Mouse (Mus musculus): Measurements from ENCODE around the gene Ntpcr. TPM values are rescaled to one million over a fixed set of nuclear protein-coding genes. Genes with fewer than 3 reads are reported as not detected.

Ntpcr gene
- total and polyA plus RNA-seq, 3 experiments, result 40.0 to 45.3 TPM; not detected in 1

DNA sequence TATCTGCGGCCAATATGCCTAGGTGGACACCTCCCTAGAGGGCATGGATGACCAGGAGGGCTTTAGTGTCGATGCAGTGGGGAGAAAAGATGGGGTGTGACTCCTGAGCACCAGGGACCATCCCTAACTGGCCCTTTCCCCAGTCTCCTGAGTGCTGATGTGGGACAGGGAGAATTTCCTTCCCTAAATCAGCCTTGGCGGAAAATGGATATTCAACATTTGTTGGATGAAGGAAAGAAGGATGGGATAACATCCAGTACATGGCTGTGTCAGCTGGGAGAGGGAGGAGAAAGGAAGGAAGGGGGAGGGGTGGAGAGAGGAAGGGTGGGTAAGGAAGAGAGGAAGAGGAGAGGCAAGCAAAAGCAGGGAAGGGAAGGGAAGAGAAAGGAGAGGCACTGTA, 38.8 kb upstream of the Ntpcr start:
- Histone ChIP-seq H3K27ac (ENCODE audit: control insufficient read depth, low read depth, low read length) (no peak overlapping the region), H3K9ac (ENCODE audit: control insufficient read depth, low read depth, low read length, poor library complexity, severe bottlenecking) (no peak overlapping the region), H3K36me3 (ENCODE audit: control insufficient read depth in 1 of 2, insufficient read depth in 2 of 2, low read length in 2 of 2) (no peaks in the 10 kb centered on the region), H3K27me3 (ENCODE audit: control insufficient read depth in 1 of 2, insufficient read depth in 2 of 2, low read length in 2 of 2) (no peaks in the 10 kb centered on the region), H3K9me3 (replicated peaks; ENCODE audit: insufficient read depth, low read length) (no peaks in the 10 kb centered on the region), H3K4me3 (ENCODE audit: control insufficient read depth in 1 of 2, insufficient read depth in 1 of 2, low read depth in 2 of 2, low read length in 2 of 2) (no peak overlapping the region), H3K79me2 (ENCODE audit: control insufficient read depth, insufficient read depth, low read length, poor library complexity) (no peaks in the 10 kb centered on the region), H3K4me1 (ENCODE audit: control insufficient read depth in 1 of 2, insufficient read depth in 2 of 2, low read length in 2 of 2) (no peaks in the 10 kb centered on the region)
- TF ChIP-seq ETS1 (IDR thresholded peaks at IDR 0.05; ENCODE audit: low read depth, low read length), result no peak
- no peak for TF ChIP-seq GATA1 (IDR thresholded peaks at IDR 0.05; ENCODE audit: low read depth, low read length)
- TF ChIP-seq ZNF384 (IDR thresholded peaks at IDR 0.05; ENCODE audit: low read depth, low read length), result no peak
- no peak for TF ChIP-seq KAT2A (conservative IDR thresholded peaks at IDR 0.05; ENCODE audit: low read depth, low read length)
- no peak for TF ChIP-seq NELFE (IDR thresholded peaks at IDR 0.05; ENCODE audit: low read depth, low read length)
- TF ChIP-seq MAZ (IDR thresholded peaks at IDR 0.05; ENCODE audit: low read depth, low read length), result no peak
- TF ChIP-seq MAX (IDR thresholded peaks at IDR 0.05; ENCODE audit: low read length), result no peak
- TF ChIP-seq CTCF (IDR thresholded peaks at IDR 0.05 in 2 of 3, conservative IDR thresholded peaks at IDR 0.05 in 1 of 3; ENCODE audit: control insufficient read depth in 1 of 3, insufficient read depth in 1 of 3, low read depth in 2 of 3, low read length in 3 of 3, poor library complexity in 1 of 3, severe bottlenecking in 1 of 3), result no peak
- no peak for TF ChIP-seq BHLHE40 (IDR thresholded peaks at IDR 0.05; ENCODE audit: borderline replicate concordance, low read depth, low read length)
- TF ChIP-seq ELF1 (IDR thresholded peaks at IDR 0.05; ENCODE audit: low read depth, low read length), result no peak
- no peak for TF ChIP-seq POLR2AphosphoS5 (IDR thresholded peaks at IDR 0.05; ENCODE audit: borderline replicate concordance, low read depth, low read length)
- no peak for TF ChIP-seq UBTF (IDR thresholded peaks at IDR 0.05; ENCODE audit: borderline replicate concordance, insufficient read depth, low read depth, low read length)
- TF ChIP-seq ZMIZ1 (IDR thresholded peaks at IDR 0.05; ENCODE audit: low read depth, low read length), result no peak
- no peak for TF ChIP-seq ZKSCAN1 (IDR thresholded peaks at IDR 0.05; ENCODE audit: low read depth, low read length)
- no peak for TF ChIP-seq TCF12 (IDR thresholded peaks at IDR 0.05; ENCODE audit: low read depth, low read length)
- TF ChIP-seq TBP (IDR thresholded peaks at IDR 0.05; ENCODE audit: low read depth, low read length), result no peak
- no peak for TF ChIP-seq RAD21 (IDR thresholded peaks at IDR 0.05; ENCODE audit: low read depth, low read length)
- no peak for DNase-seq (ENCODE audit: low read depth, low spot score)

DNA sequence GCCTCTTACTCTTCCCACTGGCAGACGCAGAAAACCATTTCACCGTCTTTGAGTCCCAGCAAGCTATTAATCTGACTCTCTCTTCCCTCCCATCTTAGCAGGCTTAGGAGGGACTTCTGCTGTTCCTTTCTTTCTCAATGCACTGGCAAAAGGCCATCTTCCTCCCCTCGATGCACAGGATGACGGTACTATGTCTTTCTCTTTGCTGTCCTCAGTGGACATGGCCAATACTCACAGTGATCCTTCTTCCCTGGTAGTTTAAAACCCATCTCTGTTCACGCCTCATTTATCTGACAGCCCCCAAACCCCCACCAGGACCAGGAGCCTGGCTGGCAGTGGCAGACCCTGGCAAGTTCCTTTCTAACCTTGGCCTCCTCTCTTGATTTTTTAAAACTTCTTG, 37.3 kb upstream of the Ntpcr start:
- no peak overlapping the region for H3K27ac ChIP-seq (ENCODE audit: control insufficient read depth, low read depth, low read length)
- no peaks in the 10 kb centered on the region for H3K27me3 ChIP-seq (ENCODE audit: control insufficient read depth in 1 of 2, insufficient read depth in 2 of 2, low read length in 2 of 2)
- no peaks in the 10 kb centered on the region for H3K36me3 ChIP-seq (ENCODE audit: control insufficient read depth in 1 of 2, insufficient read depth in 2 of 2, low read length in 2 of 2)
- no peak for DNase-seq (ENCODE audit: low read depth, low spot score)
- no peaks in the 10 kb centered on the region for H3K79me2 ChIP-seq (ENCODE audit: control insufficient read depth, insufficient read depth, low read length, poor library complexity)
- H3K9ac ChIP-seq (ENCODE audit: control insufficient read depth, low read depth, low read length, poor library complexity, severe bottlenecking), result no peak overlapping the region
- no peak for TF ChIP-seq MEF2A (IDR thresholded peaks at IDR 0.05; ENCODE audit: extremely low read depth, insufficient replicate concordance, low read depth, low read length, poor library complexity, severe bottlenecking)
- no peak for TF ChIP-seq CHD2 (IDR thresholded peaks at IDR 0.05; ENCODE audit: low read length)
- TF ChIP-seq CHD1 (IDR thresholded peaks at IDR 0.05; ENCODE audit: low read depth, low read length), result no peak
- no peak for TF ChIP-seq POLR2AphosphoS2 (IDR thresholded peaks at IDR 0.05; ENCODE audit: low read length)
- TF ChIP-seq ZNF384 (IDR thresholded peaks at IDR 0.05; ENCODE audit: low read depth, low read length), result no peak
- TF ChIP-seq RCOR1 (IDR thresholded peaks at IDR 0.05; ENCODE audit: low read depth, low read length), result no peak
- no peak for TF ChIP-seq EP300 (IDR thresholded peaks at IDR 0.05; ENCODE audit: low read depth in 1 of 2, low read length in 2 of 2)
- TF ChIP-seq TCF12 (IDR thresholded peaks at IDR 0.05; ENCODE audit: low read depth, low read length), result no peak
- TF ChIP-seq ZMIZ1 (IDR thresholded peaks at IDR 0.05; ENCODE audit: low read depth, low read length), result no peak
- no peak for TF ChIP-seq USF2 (IDR thresholded peaks at IDR 0.05; ENCODE audit: borderline replicate concordance in 1 of 2, insufficient read depth in 1 of 2, low read depth in 1 of 2, low read length in 2 of 2)
- TF ChIP-seq NELFE (IDR thresholded peaks at IDR 0.05; ENCODE audit: low read depth, low read length), result no peak
- no peak for TF ChIP-seq NRF1 (IDR thresholded peaks at IDR 0.05; ENCODE audit: insufficient read depth, low read depth, low read length, poor library complexity, severe bottlenecking)
- H3K9me3 ChIP-seq (replicated peaks; ENCODE audit: insufficient read depth, low read length), result no peaks in the 10 kb centered on the region
- no peaks in the 10 kb centered on the region for H3K4me1 ChIP-seq (ENCODE audit: control insufficient read depth in 1 of 2, insufficient read depth in 2 of 2, low read length in 2 of 2)
- H3K4me3 ChIP-seq (ENCODE audit: control insufficient read depth in 1 of 2, insufficient read depth in 1 of 2, low read depth in 2 of 2, low read length in 2 of 2), result no peak overlapping the region

All from MEL (cell line).